Mouse (Mus musculus) megakaryocyte, adult 5-6 weeks (primary cell): ENCODE results near the gene Tlx2. TPM values are rescaled to one million over a fixed set of nuclear protein-coding genes. Genes with fewer than 3 reads are reported as not detected.

ENCODE experiments used
- ATAC-seq: 2 replicates; pipeline ENCODE4 v1.8.0; 2016; ENCODE audit warnings: mild to moderate bottlenecking, inconsistent platforms; ENCODE audit not compliant: poor library complexity, severe bottlenecking
- total RNA-seq, 2 experiments: library from RNA; stranded (forward) in 1 of 2; stranded (reverse) in 1 of 2; fragments of 153-499, 151-499 nt in 1 of 2; fragments of 221-1000, 200-1000 nt in 1 of 2; gene quantifications; 2 replicates each; pipeline versions ENCODE4 v1.2.3 to v1.2.4; 2015 to 2017

Gene Tlx2
- total RNA-seq, 2 experiments from 2014 or later = not detected

DNA sequence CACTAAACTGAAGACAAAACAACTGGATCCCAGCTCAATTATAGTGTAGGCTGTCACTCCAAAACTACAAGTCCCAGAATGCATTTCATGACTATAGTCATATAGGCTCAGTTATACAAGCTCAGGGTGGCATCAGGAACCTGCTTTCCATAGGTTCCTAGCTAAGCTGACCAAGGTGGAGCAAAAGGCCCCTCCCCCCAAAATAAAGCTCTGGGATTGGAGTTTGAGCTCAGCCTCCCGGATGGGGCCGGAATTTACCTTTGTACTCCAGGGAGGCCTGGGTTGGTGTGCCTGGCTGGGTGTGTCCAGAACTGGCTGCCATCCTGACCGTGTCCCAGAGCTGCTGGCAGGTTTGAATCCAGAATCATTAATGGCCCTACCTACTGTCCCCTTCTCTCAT lies 12.3 kb downstream of the Tlx2 start, which contains the start of gene Dqx1:
Gene Dqx1, plus strand, starts transcription at position 55 of the 400 bp plus-strand sequence.
- ATAC-seq = no peak

DNA sequence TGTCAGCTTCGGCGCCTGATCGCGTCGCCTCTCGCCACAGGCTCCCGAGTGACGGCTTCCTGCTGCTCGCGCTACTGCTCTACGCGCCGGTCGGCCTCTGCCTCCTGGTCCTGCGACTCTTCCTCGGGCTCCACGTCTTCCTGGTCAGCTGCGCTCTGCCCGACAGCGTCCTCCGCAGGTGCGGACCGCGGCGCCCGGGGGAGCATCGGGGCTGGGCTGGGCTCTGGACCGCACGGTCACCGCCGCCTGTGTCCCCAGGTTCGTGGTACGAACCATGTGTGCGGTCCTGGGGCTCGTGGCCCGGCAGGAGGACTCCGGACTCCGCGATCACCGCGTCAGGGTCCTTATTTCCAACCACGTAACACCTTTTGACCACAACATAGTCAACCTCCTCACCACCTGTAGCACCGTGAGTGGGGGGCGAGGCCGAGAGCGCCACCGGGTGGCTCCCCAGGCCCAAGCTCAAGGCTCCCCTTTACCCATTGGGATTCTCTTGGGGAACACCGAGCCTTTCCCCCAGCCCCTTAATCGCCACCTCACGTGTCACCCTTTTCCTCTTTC lies 15.1 kb downstream of the Tlx2 start, which contains the start of gene Htra2:
Gene Htra2, minus strand, starts transcription at position 403 of the 561 bp plus-strand sequence.
- ATAC-seq = no peak; the same call in 1 of the 2 replicates

GRCm38 (mm10) chr6:83054074-83054851 lies 15.8 kb downstream of the Tlx2 start, which contains the start of gene Aup1:
TSS of gene Aup1 (plus strand) at chr6:83054521.
- ATAC-seq = peak; percentile 91

DNA sequence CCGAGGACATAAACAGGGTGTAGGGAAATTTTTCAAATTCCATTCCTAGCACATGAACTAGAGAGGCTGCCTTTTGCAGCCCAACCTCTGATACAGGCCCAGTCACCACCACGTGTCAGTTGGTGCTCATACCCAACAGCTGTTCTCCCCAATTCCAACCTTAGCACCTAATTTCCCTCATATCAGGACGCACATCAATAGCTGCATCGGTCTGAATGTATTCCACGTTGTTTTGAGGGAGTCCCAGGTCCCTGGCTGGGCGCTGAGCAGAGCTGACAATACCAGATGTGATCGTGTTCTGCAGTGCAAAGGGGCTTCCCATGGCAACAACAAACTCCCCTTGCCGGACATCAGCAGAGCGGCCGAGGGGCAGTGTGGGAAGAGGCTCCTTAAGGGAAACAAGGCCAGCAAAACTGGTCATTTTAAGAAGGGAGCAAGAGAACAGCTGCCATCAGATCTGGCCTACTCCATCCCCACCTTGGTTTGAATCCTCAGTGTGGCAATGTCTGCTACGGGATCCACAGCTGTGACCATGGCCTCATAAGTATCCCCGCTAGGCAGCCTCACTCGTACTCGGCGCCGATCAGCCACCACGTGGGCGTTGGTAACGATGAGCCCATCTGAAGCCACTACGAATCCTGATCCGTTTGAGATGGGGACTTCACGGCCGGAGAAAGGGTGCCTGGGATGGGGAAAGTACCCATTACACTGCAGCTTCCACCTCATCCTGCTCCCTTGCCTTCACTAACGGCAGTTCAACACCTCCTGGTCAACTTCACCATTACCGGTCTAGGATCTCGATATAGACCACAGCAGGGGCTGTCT lies 16.7 kb downstream of the Tlx2 start:
- peak; percentile 13; the same call in 1 of the 2 replicates for ATAC-seq

DNA sequence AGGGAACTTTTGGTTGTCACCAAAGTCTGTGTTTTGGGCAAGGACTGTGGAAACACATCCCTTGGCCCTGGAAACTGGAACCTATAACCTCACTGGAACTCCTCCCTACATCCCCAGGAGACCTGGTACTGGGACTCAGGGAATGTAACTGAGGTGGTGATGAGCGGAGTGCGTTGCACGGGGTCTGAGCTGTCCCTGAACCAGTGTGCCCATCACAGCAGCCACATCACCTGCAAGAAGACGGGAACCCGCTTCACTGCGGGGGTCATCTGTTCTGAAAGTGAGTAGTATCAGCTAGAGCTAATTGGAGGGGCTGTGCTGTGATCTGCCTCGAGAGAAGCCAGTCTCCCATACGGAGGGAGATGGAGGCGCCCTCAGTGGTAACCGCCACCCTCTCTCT lies 20.7 kb downstream of the Tlx2 start:
- ATAC-seq = no peak

DNA sequence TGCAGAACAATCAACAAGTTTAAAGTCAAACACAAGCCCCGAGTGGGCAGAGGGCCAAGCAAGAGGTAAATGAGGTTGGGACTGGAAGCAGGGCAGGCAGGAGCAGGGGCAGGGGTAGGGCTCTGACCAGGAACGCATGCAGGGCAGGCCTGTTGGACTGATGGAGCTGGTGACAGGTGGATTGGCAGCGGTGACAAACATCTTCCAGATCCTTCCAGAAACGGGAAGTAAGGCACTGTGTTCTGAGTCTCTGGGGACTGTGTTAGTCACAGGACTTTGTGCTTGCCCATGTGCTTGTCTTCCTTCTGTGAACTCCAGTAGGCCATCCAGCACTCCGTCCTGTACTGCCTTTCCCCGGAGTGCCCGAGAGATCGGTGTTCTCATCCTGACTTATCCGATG lies 25.4 kb downstream of the Tlx2 start:
- peak; percentile 67 for ATAC-seq

GRCm38 (mm10) chr6:83043993-83044392 lies 26.1 kb downstream of the Tlx2 start:
- ATAC-seq = no peak

GRCm38 (mm10) chr6:83043561-83043960 lies 26.5 kb downstream of the Tlx2 start:
- no peak for ATAC-seq

- ATAC-seq = no peak
Measured at GRCm38 (mm10) chr6:83040601-83041000, 29.5 kb downstream of the Tlx2 start.

DNA sequence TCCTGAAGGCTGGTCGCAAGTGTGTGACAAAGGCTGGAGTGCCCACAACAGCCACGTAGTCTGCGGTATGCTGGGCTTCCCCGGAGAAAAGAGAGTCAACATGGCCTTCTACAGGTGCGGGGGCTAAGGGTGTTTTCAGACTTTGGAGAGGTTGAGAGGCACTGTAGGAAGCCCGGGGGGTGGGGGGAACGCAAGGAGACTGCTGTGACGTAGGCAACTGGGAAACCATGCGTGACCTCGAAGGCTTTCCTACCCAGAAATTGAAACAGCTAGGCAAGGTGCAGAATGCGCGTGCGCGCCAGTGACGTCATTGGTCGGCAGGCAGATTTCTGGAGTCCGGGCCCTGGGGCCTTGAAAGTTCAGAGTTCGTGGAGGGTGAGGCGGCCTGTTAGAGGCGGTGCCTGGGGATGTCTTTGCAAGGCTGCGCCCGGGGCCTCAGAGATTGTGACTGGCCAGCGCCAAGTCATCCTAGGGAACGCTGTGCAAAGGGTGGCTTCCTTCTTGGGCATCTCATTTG lies 31.5 kb downstream of the Tlx2 start:
- ATAC-seq = peak; percentile 89

- no peak for ATAC-seq
Measured at GRCm38 (mm10) chr6:83037188-83037587, 32.9 kb downstream of the Tlx2 start.

DNA sequence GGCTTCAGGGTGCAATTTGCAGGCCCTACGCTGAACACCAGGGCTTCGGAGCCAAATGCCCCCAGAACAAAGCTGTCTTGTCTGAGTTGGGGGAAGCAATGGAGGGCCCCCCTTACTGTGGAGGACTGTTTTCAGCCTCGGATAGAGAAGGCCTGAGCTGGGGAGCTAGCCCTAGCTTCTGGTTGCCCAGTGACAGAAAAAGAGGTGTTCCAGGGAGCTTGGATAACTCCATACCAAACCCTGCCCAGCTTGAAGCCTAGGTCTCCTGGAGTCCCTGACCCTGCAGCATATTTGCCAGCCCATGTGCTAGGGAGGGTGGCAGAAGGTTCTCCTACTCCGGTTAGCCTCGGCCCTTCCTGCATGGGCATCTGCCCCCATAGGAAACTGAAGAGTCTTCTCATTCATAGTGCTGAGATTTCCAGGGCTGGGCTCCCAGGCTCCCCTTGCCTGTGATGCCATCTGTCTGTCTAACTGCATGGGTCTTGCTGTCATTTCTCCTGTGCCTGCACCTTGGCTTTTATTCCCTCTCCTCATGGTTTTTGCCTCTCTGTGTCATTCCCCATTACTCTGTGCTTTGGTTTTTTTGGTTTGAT lies 35.5 kb downstream of the Tlx2 start:
- no peak for ATAC-seq

GRCm38 (mm10) chr6:83033249-83034185 lies 36.6 kb downstream of the Tlx2 start, which contains the start of the genes Dok1 and Loxl3:
TSS of gene Dok1 (minus strand) at chr6:83033471.
TSS of gene Loxl3 (plus strand) at chr6:83034173.
- peak; percentile 77 for ATAC-seq

DNA sequence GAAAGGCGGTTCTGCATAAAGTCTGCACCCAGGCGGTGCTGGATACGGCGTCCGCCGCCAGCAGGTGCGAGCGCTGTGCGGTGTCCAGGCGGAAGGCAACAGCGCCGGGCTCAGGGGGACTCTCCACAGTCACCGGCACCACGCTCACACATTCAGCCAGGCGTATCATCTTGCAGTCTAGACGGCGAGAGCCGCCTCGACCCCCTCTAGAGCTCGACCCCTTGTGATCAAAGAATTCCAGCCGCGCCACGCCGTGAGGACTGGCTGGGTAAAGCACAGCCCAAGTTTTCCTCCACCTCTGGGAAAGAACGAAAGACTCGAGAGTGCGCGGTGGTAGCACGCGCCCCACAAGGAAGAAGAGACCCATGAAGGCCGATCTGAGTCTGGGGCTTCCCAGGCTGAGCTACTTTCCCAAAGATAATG lies 37.3 kb downstream of the Tlx2 start:
- peak; percentile 68 for ATAC-seq

DNA sequence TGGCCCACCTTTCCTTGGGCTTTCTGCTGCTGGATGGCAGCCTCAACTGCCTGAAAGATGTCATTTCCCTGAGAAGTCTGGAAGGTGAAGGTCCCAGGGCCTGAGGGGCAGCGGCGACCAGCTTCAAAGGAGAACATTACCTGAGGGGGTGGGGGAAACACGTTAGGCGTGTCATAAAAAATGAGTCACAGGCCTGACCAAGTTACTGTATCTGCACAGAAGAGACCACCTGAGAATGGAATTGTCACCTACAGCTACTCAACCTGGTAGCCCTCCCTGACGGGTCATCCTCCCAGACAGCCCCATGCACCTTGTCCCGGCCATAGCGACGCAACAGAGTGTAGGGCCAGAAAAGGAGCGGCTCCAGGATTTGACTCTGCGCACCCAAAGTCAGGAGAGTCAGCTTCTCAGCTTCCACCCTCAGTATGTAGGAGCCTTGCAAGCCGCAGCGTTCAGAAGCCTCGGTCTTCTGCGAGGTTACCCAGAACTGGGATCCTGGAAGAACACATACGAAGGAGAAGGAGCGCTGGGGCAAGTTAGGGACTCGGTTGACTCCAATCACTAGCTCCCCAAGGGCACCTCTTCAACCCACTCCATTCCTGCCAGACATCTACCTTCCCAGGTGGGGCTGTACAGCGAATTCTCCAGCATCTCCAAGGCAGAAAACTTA lies 38.0 kb downstream of the Tlx2 start:
- no peak for ATAC-seq

GRCm38 (mm10) chr6:83031111-83031510 lies 39.0 kb downstream of the Tlx2 start:
- no peak for ATAC-seq

- ATAC-seq = no peak
Measured at GRCm38 (mm10) chr6:83029777-83030176, 40.3 kb downstream of the Tlx2 start.

- no peak for ATAC-seq
Measured at GRCm38 (mm10) chr6:83027706-83028105, 42.4 kb downstream of the Tlx2 start.

DNA sequence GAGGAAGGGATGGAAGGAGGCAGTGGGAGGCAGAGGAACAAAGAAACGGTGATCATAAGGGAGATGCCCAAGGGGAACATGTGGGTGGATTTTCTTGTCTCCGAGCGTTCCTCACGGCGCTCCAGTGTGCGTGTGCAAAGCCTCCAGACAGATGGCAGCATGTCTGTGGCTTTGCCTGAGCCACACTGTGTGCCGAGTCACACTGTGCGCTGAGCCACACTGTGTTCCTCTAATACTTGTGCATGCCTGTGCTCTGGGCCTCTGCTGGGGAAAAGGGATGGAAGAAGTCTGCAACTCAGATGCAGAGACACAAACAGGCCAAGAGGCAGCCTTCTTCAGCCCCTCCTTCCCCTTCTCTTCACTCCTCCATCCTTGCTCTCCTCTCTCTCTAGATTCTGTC lies 42.8 kb downstream of the Tlx2 start:
- ATAC-seq = no peak
